Mouse (Mus musculus) limb, embryonic 13.5 days (tissue): ENCODE data around the gene Tmbim7. TPM values are rescaled to one million over a fixed set of nuclear protein-coding genes. Genes with fewer than 3 reads are reported as not detected.
"Not testable (repeated sequence)": the region's sequence is repeated elsewhere in the genome, so short reads cannot be mapped to it uniquely, and the experiment has no call there.

Experiments used
- ATAC-seq: fragments of 200-750 bp; cut with Nextera tagmentation; 2 replicates; pipeline ENCODE4 v1.8.0; 2017; ENCODE audit warnings: low read depth, moderate number of reproducible peaks, moderate TSS enrichment; ENCODE audit not compliant: low FRiP score
- H3K27ac ChIP-seq: fragments of 300-500 bp; sonication (generic); 2 replicates; pipeline ENCODE4 v1.5.1; 2015; ENCODE audit warnings: inconsistent platforms, mild to moderate bottlenecking, moderate library complexity
- H3K27me3 ChIP-seq: fragments of 300-500 bp; sonication (generic); 2 replicates; pipeline ENCODE4 v1.6.1; 2015; ENCODE audit warnings: mild to moderate bottlenecking, inconsistent platforms
- H3K36me3 ChIP-seq: fragments of 300-500 bp; sonication (generic); 2 replicates; pipeline ENCODE4 v1.6.1; 2015; ENCODE audit warnings: inconsistent platforms, mild to moderate bottlenecking, moderate library complexity
- H3K4me1 ChIP-seq: fragments of 300-500 bp; sonication (generic); 2 replicates; pipeline ENCODE4 v1.6.1; 2015; ENCODE audit warnings: inconsistent platforms
- H3K4me2 ChIP-seq: fragments of 300-500 bp; sonication (generic); replicated peaks from 2 replicates; pipeline ENCODE4 v1.6.1; 2015; ENCODE audit warnings: inconsistent platforms, mild to moderate bottlenecking, moderate library complexity
- H3K4me3 ChIP-seq: fragments of 300-500 bp; sonication (generic); 2 replicates; pipeline ENCODE4 v1.5.1; 2015; ENCODE audit warnings: moderate library complexity, mild to moderate bottlenecking, inconsistent platforms
- H3K9ac ChIP-seq: fragments of 300-500 bp; sonication (generic); 2 replicates; pipeline ENCODE4 v1.6.1; 2015; ENCODE audit warnings: mild to moderate bottlenecking, inconsistent platforms
- H3K9me3 ChIP-seq: fragments of 300-500 bp; sonication (generic); 2 replicates; pipeline ENCODE4 v1.6.1; 2016; ENCODE audit warnings: inconsistent platforms
- WGBS: fragments of 180-500 bp; shearing (Covaris S2); methylation state at CpG from one replicate; pipeline ENCODE4 v1.1.7; 2015; 5-methylcytosine and 5-hydroxymethylcytosine counted together
- polyA plus RNA-seq: library from polyadenylated mRNA; unstranded; fragments of >200 nt; fragmentation: Nextera tagmentation; extraction: Ambion mirVana; gene quantifications from 2 replicates; pipeline ENCODE4 v1.2.1, GENCODE M21; 2015

The Tmbim7 gene
- polyA plus RNA-seq, 1 experiment from 2014 or later: not detected

GRCm38 (mm10) chr5:3646539-3646938, 4.4 kb upstream of the Tmbim7 start:
- H3K9me3 ChIP-seq: no peaks in the 10 kb centered on the region
- no peak for ATAC-seq
- WGBS: 18% methylated on average over 6 of the region's 6 CpGs
- peak overlapping the region; percentile 63 for H3K4me2 ChIP-seq
- peak overlapping the region; percentile 90 for H3K9ac ChIP-seq
- no peak overlapping the region for H3K27ac ChIP-seq
- H3K4me1 ChIP-seq: peaks cover 11% of the 10 kb centered on the region
- no peaks in the 10 kb centered on the region for H3K27me3 ChIP-seq
- H3K36me3 ChIP-seq: peaks cover 28% of the 10 kb centered on the region
- peak overlapping the region; percentile 94 for H3K4me3 ChIP-seq

DNA sequence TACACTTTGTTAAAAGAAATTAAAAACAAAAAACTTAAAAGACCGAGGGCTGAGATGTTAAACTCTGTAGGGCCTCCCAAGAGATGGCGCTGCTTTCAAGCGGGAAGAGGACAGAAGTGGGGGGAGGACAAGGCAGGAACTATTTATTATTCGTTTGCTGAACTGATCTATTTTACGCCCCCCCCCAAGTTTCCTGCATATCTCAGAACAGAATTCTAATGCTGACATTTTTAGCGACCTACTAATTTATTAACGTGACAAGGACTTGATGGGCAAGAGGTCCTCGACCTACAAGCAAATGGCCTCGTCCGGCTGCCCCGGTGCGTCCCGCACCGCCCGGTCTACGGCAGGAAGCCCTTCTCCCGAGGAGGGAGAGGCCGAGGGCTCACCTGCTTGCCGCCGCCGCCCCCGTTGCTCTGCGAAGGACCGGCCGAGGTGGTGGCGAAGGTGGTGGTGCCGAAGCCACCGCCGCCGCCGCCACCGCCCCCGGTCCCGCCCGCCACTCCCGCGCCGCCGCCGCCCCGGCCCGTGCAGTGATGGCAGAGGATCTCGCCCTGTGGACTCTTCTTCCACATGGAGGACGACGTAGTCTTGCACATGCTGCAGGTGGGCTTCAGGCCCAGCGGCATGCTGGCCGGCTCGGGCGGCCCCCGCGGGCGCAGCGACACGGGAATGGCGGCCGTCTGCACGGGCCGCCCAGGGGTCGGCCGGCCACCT, 3.8 kb upstream of the Tmbim7 start:
- Histone ChIP-seq H3K9ac (peak overlapping the region; percentile 90), H3K9me3 (no peaks in the 10 kb centered on the region), H3K36me3 (peaks cover 21% of the 10 kb centered on the region), H3K27me3 (no peaks in the 10 kb centered on the region), H3K4me2 (peak overlapping the region; percentile 63), H3K4me1 (peaks cover 11% of the 10 kb centered on the region), H3K27ac (peak overlapping the region; percentile 95), H3K4me3 (peak overlapping the region; percentile 94)
- ATAC-seq: peak; percentile 72
- WGBS: under 1% methylated on average over 60 of the region's 60 CpGs

GRCm38 (mm10) chr5:3647708-3648121, 3.3 kb upstream of the Tmbim7 start:
- Histone ChIP-seq H3K27me3 (no peaks in the 10 kb centered on the region), H3K4me3 (peak overlapping the region; percentile 94), H3K4me1 (peaks cover 11% of the 10 kb centered on the region), H3K9ac (peak overlapping the region; percentile 90), H3K4me2 (peak overlapping the region; percentile 63), H3K27ac (peak overlapping the region; percentile 95), H3K36me3 (peaks cover 19% of the 10 kb centered on the region), H3K9me3 (no peaks in the 10 kb centered on the region)
- ATAC-seq: peak; percentile 92
- WGBS: under 1% methylated on average over 30 of the region's 46 CpGs

- no peaks in the 10 kb centered on the region for H3K27me3 ChIP-seq
- no peaks in the 10 kb centered on the region for H3K9me3 ChIP-seq
- H3K4me2 ChIP-seq: peak overlapping the region; percentile 63; the same call in 1 of the 2 replicates
- no peak overlapping the region for H3K27ac ChIP-seq
- peaks cover 14% of the 10 kb centered on the region for H3K36me3 ChIP-seq
- peak overlapping the region; percentile 94; the same call in 1 of the 2 replicates for H3K4me3 ChIP-seq
- 42% methylated on average over 4 of the region's 4 CpGs for WGBS
- no peak overlapping the region for H3K9ac ChIP-seq
- H3K4me1 ChIP-seq: peaks cover 11% of the 10 kb centered on the region
- ATAC-seq: peak; percentile 18; the same call in 1 of the 2 replicates
Measured at GRCm38 (mm10) chr5:3648206-3648848, 2.7 kb upstream of the Tmbim7 start.

DNA sequence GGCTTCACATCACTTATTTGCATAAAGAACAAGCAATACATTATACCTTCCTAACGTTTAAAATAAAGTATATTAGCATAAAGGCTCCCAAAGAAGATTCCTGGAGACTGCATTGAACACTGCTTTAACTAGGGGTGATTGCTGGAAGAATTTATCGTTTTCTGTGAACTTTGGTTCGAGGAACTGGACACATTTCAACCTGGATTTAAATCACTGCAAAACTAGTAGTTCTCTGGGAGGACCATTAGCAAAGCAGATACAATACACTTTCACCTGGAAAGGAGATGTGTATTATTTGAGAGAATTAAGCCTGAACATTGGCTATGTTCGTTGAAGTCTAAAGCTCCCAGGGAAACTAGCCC, 2.2 kb upstream of the Tmbim7 start:
- H3K4me3 ChIP-seq: no peak overlapping the region
- H3K4me2 ChIP-seq: no peak overlapping the region
- peaks cover 11% of the 10 kb centered on the region for H3K4me1 ChIP-seq
- H3K36me3 ChIP-seq: peaks cover 11% of the 10 kb centered on the region
- 70% methylated on average over 4 of the region's 4 CpGs for WGBS
- ATAC-seq: no peak
- H3K9me3 ChIP-seq: no peaks in the 10 kb centered on the region
- no peaks in the 10 kb centered on the region for H3K27me3 ChIP-seq
- no peak overlapping the region for H3K9ac ChIP-seq
- no peak overlapping the region for H3K27ac ChIP-seq

- no peaks in the 10 kb centered on the region for H3K27me3 ChIP-seq
- peaks cover 1% of the 10 kb centered on the region for H3K4me1 ChIP-seq
- H3K4me3 ChIP-seq: no peak overlapping the region
- H3K36me3 ChIP-seq: no peaks in the 10 kb centered on the region
- H3K9ac ChIP-seq: no peak overlapping the region
- H3K9me3 ChIP-seq: no peaks in the 10 kb centered on the region
- 86% methylated on average over 5 of the region's 5 CpGs for WGBS
- H3K27ac ChIP-seq: no peak overlapping the region
- H3K4me2 ChIP-seq: no peak overlapping the region
- ATAC-seq: no peak
Measured at GRCm38 (mm10) chr5:3651621-3652020, 640 bp downstream of the Tmbim7 start.

- not testable (repeated sequence) for H3K4me2 ChIP-seq, ATAC-seq, H3K4me1 ChIP-seq, H3K36me3 ChIP-seq, H3K4me3 ChIP-seq, H3K27ac ChIP-seq, H3K27me3 ChIP-seq, H3K9ac ChIP-seq, H3K9me3 ChIP-seq
- WGBS: 93% methylated on average over 16 of the region's 25 CpGs
Measured at GRCm38 (mm10) chr5:3652903-3653575, 2.1 kb downstream of the Tmbim7 start.

DNA sequence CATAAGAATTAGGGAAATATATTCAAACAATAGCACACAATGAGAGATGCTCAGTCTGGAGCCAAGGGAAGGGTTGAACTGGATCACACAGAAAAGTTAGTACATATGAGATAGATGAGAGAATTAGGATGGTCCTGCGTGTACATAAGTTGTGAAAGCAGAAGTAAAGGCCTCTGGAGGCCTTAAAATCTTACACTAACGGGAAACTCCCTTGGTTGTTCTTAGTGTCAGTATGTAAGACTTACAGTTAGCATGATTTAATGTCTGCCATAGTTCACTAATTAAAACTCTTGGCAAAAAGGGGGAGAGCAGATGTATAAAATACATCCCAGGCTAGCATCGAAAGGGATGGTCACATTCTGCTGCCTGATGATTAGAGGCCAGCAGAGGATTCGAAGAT, 2.8 kb downstream of the Tmbim7 start:
- Histone ChIP-seq H3K27ac (no peak overlapping the region), H3K27me3 (no peaks in the 10 kb centered on the region), H3K9ac (no peak overlapping the region), H3K4me2 (no peak overlapping the region), H3K36me3 (no peaks in the 10 kb centered on the region), H3K9me3 (peaks cover 1% of the 10 kb centered on the region), H3K4me1 (no peaks in the 10 kb centered on the region), H3K4me3 (no peak overlapping the region)
- ATAC-seq: no peak
- 89% methylated on average over 4 of the region's 4 CpGs for WGBS

DNA sequence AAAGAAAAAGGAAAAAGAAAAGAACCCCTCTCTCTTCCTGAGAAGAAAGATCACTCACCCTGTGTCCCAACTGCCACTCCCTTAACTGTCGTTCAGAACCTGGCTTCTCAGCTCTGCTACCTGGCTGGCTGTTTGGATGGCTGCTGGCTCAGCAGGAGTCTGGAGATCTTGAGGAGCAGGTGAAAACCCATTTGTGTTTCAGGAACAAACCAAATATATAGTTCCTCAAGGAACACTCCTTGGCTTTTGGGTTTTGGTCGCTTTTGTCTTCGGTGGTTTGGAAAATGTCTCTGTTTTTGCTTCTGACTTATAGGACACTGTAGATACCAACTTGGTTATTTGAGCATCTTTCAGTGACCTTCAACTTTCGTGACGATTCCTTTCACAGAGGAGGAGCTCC, 6.1 kb downstream of the Tmbim7 start, which contains the start of gene Gatad1:
Gene Gatad1 (minus strand): TSS at position 101 of the 400 bp plus-strand sequence.
- WGBS: 67% methylated on average over 5 of the region's 5 CpGs
- Histone ChIP-seq H3K27me3 (no peaks in the 10 kb centered on the region), H3K4me2 (no peak within 1 kb of the TSS), H3K27ac (no peak within 1 kb of the TSS), H3K9ac (no peak within 1 kb of the TSS), H3K9me3 (peaks cover 3% of the 10 kb centered on the region), H3K4me1 (no peaks in the 10 kb centered on the region), H3K36me3 (no peaks in the 10 kb centered on the region), H3K4me3 (no peak within 1 kb of the TSS)
- no peak for ATAC-seq

- Histone ChIP-seq H3K27ac (no peak overlapping the region), H3K9ac (no peak overlapping the region), H3K4me3 (no peak overlapping the region), H3K36me3 (no peaks in the 10 kb centered on the region), H3K27me3 (no peaks in the 10 kb centered on the region), H3K4me2 (no peak overlapping the region), H3K4me1 (peaks cover 11% of the 10 kb centered on the region; the same call in 1 of the 2 replicates), H3K9me3 (no peaks in the 10 kb centered on the region)
- no peak for ATAC-seq
- 89% methylated on average over 2 of the region's 2 CpGs for WGBS
Measured at GRCm38 (mm10) chr5:3665225-3665624, 14.2 kb downstream of the Tmbim7 start.

DNA sequence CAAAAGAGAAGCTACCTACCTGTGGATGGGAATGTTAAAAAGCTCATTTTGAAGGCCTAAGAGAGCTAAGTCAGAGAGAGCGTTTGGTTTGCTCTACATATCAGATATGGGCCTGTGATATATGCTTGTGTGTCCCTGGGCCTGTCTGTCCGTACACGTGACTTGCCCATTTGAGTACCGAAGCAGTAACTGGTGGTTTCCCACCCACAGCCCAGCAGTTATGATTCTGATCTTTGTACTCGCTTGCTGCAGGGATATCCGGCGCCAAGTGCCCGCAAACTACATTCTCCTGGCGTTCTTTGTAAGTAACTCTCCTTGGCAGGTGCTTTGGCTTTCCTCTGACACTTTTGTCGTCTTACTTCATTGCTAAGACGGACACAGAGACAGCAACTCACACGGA, 15.6 kb downstream of the Tmbim7 start:
- Histone ChIP-seq H3K4me1 (peaks cover 11% of the 10 kb centered on the region; the same call in 1 of the 2 replicates), H3K4me2 (peak overlapping the region; percentile 28), H3K27ac (no peak overlapping the region), H3K9me3 (no peaks in the 10 kb centered on the region), H3K9ac (no peak overlapping the region), H3K27me3 (no peaks in the 10 kb centered on the region), H3K36me3 (no peaks in the 10 kb centered on the region), H3K4me3 (no peak overlapping the region)
- 60% methylated on average over 12 of the region's 12 CpGs for WGBS
- ATAC-seq: no peak

DNA sequence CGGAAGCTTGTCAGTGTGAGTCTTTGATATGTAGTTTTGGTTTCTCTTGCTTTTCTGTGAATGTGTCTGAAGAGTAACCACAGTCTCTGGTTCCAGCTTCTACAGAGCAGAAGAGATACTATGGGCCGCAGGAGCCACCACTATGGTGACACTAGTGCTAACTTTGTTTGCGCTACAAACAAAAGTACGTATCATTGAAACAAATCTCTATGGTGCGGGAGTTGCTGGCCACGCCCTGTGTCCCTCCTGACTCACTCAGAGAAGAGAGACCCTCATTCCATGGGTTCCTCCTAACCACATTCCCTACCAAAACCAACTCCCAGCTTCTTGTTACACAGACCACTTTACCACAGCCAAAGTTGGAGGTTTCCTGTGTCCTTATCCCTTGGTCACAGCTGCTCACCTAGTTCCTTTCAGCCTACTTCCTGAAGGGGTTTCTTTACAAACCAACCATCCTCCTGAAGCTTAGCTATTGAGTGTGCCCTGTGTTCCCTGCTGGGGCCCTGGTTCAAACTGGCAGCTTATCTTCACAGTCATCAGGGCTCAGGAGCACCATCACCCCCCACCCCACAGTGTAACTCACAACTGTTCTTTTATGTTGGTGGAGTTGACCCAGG, 19.1 kb downstream of the Tmbim7 start:
- WGBS: 90% methylated on average over 6 of the region's 6 CpGs
- H3K27me3 ChIP-seq: no peaks in the 10 kb centered on the region
- no peak overlapping the region for H3K27ac ChIP-seq
- no peaks in the 10 kb centered on the region for H3K36me3 ChIP-seq
- peaks cover 11% of the 10 kb centered on the region; the same call in 1 of the 2 replicates for H3K4me1 ChIP-seq
- H3K4me3 ChIP-seq: no peak overlapping the region
- H3K9me3 ChIP-seq: no peaks in the 10 kb centered on the region
- ATAC-seq: no peak
- H3K4me2 ChIP-seq: no peak overlapping the region
- H3K9ac ChIP-seq: no peak overlapping the region
